Mouse (Mus musculus): Measurements from ENCODE around the gene Pon3.

The Pon3 gene

GRCm38 (mm10) chr6:5255722-5256451 is at the start of gene Pon3:
TSS of gene Pon3 (minus strand) at chr6:5256286.
- peak in 1 of 2 experiments; percentile 10 for DNase-seq (ENCODE audit: low spot score in 2 of 2)

- no peak for DNase-seq (ENCODE audit: low spot score in 2 of 2)
Measured at GRCm38 (mm10) chr6:5304956-5305355, 48.9 kb upstream of the Pon3 start.

- no peak for DNase-seq (ENCODE audit: low spot score in 2 of 2)
Measured at GRCm38 (mm10) chr6:5300629-5301028, 44.5 kb upstream of the Pon3 start.

- no peak for DNase-seq (ENCODE audit: low spot score in 2 of 2)
Measured at GRCm38 (mm10) chr6:5299561-5299960, 43.5 kb upstream of the Pon3 start.

- peak in 1 of 2 experiments; percentile 55 for DNase-seq (ENCODE audit: low spot score in 2 of 2)
Measured at GRCm38 (mm10) chr6:5298092-5298554, 42.0 kb upstream of the Pon3 start, which contains the start of gene Pon2. TSS of gene Pon2 (minus strand) at chr6:5298455.

GRCm38 (mm10) chr6:5297321-5298091 is 41.4 kb upstream of the Pon3 start:
- DNase-seq (ENCODE audit: low spot score in 2 of 2), result peak in 1 of 2 experiments; percentile 21

GRCm38 (mm10) chr6:5296067-5296466 is 40.0 kb upstream of the Pon3 start:
- no peak for DNase-seq (ENCODE audit: low spot score in 2 of 2)

GRCm38 (mm10) chr6:5294659-5295449 is 38.8 kb upstream of the Pon3 start:
- no peak for DNase-seq (ENCODE audit: low spot score in 2 of 2)

- no peak for DNase-seq (ENCODE audit: low spot score in 2 of 2)
Measured at GRCm38 (mm10) chr6:5292841-5293240, 36.8 kb upstream of the Pon3 start.

GRCm38 (mm10) chr6:5291450-5291849 is 35.4 kb upstream of the Pon3 start:
- no peak for DNase-seq (ENCODE audit: low spot score in 2 of 2)

GRCm38 (mm10) chr6:5287919-5288318 is 31.8 kb upstream of the Pon3 start:
- no peak for DNase-seq (ENCODE audit: low spot score in 2 of 2)

GRCm38 (mm10) chr6:5287392-5287791 is 31.3 kb upstream of the Pon3 start:
- no peak for DNase-seq (ENCODE audit: low spot score in 2 of 2)

GRCm38 (mm10) chr6:5282418-5282817 is 26.3 kb upstream of the Pon3 start:
- no peak for DNase-seq (ENCODE audit: low spot score in 2 of 2)

- no peak for DNase-seq (ENCODE audit: low spot score in 2 of 2)
Measured at GRCm38 (mm10) chr6:5280576-5281305, 24.7 kb upstream of the Pon3 start.

GRCm38 (mm10) chr6:5277972-5278371 is 21.9 kb upstream of the Pon3 start:
- DNase-seq (ENCODE audit: low spot score in 2 of 2), result no peak

GRCm38 (mm10) chr6:5269641-5270040 is 13.6 kb upstream of the Pon3 start:
- DNase-seq (ENCODE audit: low spot score in 2 of 2), result no peak

GRCm38 (mm10) chr6:5264793-5265192 is 8.7 kb upstream of the Pon3 start:
- no peak for DNase-seq (ENCODE audit: low spot score in 2 of 2)

GRCm38 (mm10) chr6:5263250-5263999 is 7.3 kb upstream of the Pon3 start:
- DNase-seq (ENCODE audit: low spot score in 2 of 2), result no peak

- DNase-seq (ENCODE audit: low spot score in 2 of 2), result no peak
Measured at GRCm38 (mm10) chr6:5262322-5263249, 6.5 kb upstream of the Pon3 start.

- no peak for DNase-seq (ENCODE audit: low spot score in 2 of 2)
Measured at GRCm38 (mm10) chr6:5255291-5255690, 795 bp downstream of the Pon3 start.
